Mouse (Mus musculus) stomach, embryonic 14.5 days (tissue): ENCODE results near the gene Rnf141. TPM values are rescaled to one million over a fixed set of nuclear protein-coding genes. Genes with fewer than 3 reads are reported as not detected.

ENCODE experiments used
- ATAC-seq: fragments of 200-750 bp; cut with Nextera tagmentation; 2 replicates; pipeline ENCODE4 v1.8.0; 2017; ENCODE audit warnings: low read depth, moderate TSS enrichment; ENCODE audit not compliant: insufficient number of reproducible peaks, insufficient read depth, low FRiP score
- H3K27ac ChIP-seq: fragments of 300-500 bp; sonication (generic); 2 replicates; pipeline ENCODE4 v1.5.1; 2014; ENCODE audit warnings: mild to moderate bottlenecking, low read length, moderate library complexity, mixed read lengths
- H3K27me3 ChIP-seq: fragments of 300-500 bp; sonication (generic); 2 replicates; pipeline ENCODE4 v1.6.1; 2014; ENCODE audit warnings: low read length, control low read depth, mixed read lengths; ENCODE audit not compliant: control insufficient read depth, insufficient read depth
- H3K36me3 ChIP-seq: fragments of 300-500 bp; sonication (generic); 2 replicates; pipeline ENCODE4 v1.6.1; 2014; ENCODE audit warnings: mild to moderate bottlenecking, control low read depth, low read length, moderate library complexity, mixed read lengths; ENCODE audit not compliant: control insufficient read depth, insufficient read depth
- H3K4me1 ChIP-seq: fragments of 300-500 bp; sonication (generic); 2 replicates; pipeline ENCODE4 v1.6.1; 2014; ENCODE audit warnings: low read length, control low read depth, mixed read lengths; ENCODE audit not compliant: control insufficient read depth, insufficient read depth
- H3K4me2 ChIP-seq: fragments of 300-500 bp; sonication (generic); replicated peaks from 2 replicates; pipeline ENCODE4 v1.6.1; 2014; ENCODE audit warnings: low read depth, low read length, control low read depth
- H3K4me3 ChIP-seq: fragments of 300-500 bp; sonication (generic); 2 replicates; pipeline ENCODE4 v1.5.1; 2014; ENCODE audit warnings: low read depth, low read length, control low read depth
- H3K9ac ChIP-seq: fragments of 300-500 bp; sonication (generic); replicated peaks from 2 replicates; pipeline ENCODE4 v1.6.1; 2014; ENCODE audit warnings: low read depth, mild to moderate bottlenecking, control low read depth, low read length, moderate library complexity, mixed read lengths
- H3K9me3 ChIP-seq: fragments of 300-500 bp; sonication (generic); 2 replicates; pipeline ENCODE4 v1.6.1; 2016; ENCODE audit warnings: low read depth, low read length, control low read depth; ENCODE audit not compliant: control insufficient read depth
- WGBS: fragments of 180-500 bp; shearing (Covaris S2); extraction: QIAGEN DNeasy Blood & Tissue Kit; methylation state at CpG from one replicate; pipeline ENCODE4 v1.1.7; 2014; 5-methylcytosine and 5-hydroxymethylcytosine counted together
- polyA plus RNA-seq: library from polyadenylated mRNA; unstranded; fragments of >200 nt; fragmentation: Nextera tagmentation; extraction: Ambion mirVana; gene quantifications from 2 replicates; pipeline ENCODE4 v1.2.1, GENCODE M21; 2014

Gene Rnf141
- polyA plus RNA-seq, 1 experiment from 2014 or later: 41.0 TPM

DNA sequence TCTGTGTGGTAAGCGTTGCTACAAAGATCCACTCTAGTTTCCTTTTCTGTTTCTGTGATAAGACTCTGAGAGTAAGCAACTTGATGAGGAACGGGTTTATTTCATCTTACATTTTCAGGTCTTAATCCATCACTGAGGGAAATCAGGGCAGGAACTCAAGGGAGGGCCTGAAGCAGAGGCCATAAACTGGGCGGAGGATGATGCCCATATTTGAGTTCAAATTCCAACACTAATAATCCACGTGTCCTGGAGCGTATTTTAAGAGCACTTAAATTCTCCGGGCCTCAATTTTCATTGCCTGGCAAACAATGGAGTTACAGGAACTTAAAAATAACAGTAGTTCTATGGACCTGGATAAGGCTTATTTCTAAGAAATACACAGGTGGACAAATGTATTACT is 21.3 kb upstream of the Rnf141 start:
- Histone ChIP-seq H3K27ac (no peak overlapping the region), H3K9ac (no peak overlapping the region), H3K4me2 (no peak overlapping the region), H3K27me3 (no peaks in the 10 kb centered on the region), H3K4me1 (0 out of 2 replicates have a peak, but pooled peaks cover 4% of the 10 kb centered on the region), H3K36me3 (0 out of 2 replicates have a peak, but pooled peaks cover 4% of the 10 kb centered on the region), H3K4me3 (no peak overlapping the region), H3K9me3 (no peaks in the 10 kb centered on the region)
- no peak for ATAC-seq
- 54% methylated on average over 6 of the region's 6 CpGs for WGBS

DNA sequence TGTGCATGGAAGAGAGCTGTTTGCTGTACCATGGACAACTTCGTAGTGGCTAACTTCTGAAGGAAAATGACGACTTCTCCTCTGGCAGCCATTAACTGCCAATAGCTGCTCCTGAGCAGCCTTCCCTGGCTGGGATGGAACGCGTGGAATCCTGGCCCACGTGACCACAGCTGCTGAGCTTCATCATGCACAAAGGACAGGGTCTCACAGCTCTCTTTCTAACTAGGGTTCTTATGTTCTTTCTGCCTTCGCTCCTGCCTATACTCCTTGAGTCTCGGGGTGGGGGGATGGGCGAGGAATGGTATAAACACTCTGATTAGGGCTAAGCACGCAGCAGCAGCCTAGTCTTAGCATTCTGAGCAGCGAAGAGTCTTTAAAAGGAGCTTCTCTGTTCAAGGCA is 20.8 kb upstream of the Rnf141 start:
- Histone ChIP-seq H3K9ac (no peak overlapping the region), H3K36me3 (0 out of 2 replicates have a peak, but pooled peaks cover 4% of the 10 kb centered on the region), H3K4me2 (no peak overlapping the region)

DNA sequence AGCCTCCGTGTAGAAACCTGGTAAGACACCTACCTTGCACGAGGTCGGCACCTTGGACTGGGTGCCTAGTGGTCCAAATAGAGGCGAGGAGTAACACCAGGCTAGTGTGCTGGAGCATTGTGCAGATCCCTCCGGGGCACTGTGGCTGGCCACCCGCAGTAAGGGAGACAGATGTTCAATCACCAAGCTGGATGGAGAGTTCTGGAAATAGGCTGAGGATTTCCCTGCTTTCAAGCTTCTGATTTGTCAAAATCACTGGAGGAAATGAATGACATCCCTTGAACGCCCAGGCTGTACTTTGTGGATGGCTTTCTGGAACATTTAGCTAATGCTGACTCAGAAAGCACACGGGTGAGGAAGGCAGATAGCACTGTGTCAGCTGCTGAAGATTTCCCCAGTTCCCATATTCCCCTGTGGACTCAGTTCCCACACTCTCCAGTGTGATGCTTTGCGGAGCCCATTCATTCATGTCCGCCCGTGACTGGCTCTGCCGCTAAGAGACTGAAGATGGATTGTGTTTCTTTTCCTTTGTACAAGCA is 18.6 kb upstream of the Rnf141 start, which contains the start of gene Lyve1:
Gene Lyve1 (minus strand): TSS at position 489 of the 539 bp plus-strand sequence.
- H3K9ac ChIP-seq: no peak within 1 kb of the TSS
- 62% methylated on average over 12 of the region's 12 CpGs for WGBS
- H3K4me3 ChIP-seq: no peak within 1 kb of the TSS

More for the DNA sequence above, 20.8 kb upstream of the Rnf141 start:
- no peaks in the 10 kb centered on the region for H3K9me3 ChIP-seq
- H3K27ac ChIP-seq: no peak overlapping the region
- no peaks in the 10 kb centered on the region for H3K27me3 ChIP-seq
- H3K4me3 ChIP-seq: no peak overlapping the region
- peak; percentile 25; the same call in 1 of the 2 replicates for ATAC-seq
- WGBS: 21% methylated on average over 10 of the region's 10 CpGs
- peaks cover 6% of the 10 kb centered on the region; the same call in 1 of the 2 replicates for H3K4me1 ChIP-seq

DNA sequence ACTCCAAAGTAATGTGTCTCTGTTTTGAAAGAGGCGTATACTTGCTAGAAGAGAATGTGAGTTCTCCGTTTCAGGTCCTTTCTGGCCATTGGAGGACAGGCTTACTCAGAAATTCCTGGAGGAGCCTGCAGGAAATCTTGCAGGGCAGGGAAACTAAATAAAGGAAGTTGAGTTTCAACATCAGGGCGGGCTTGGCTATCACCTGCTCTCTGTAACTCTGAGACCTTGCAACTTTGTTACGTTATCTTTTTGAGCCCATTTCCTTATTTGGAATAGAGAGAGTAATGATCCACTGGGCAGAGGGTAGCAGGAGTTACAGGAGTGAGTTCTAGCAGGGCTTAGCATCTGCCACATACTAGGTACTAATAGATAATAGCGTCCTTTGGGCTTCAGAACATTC is 15.9 kb upstream of the Rnf141 start:
- Histone ChIP-seq H3K36me3 (no peaks in the 10 kb centered on the region), H3K9me3 (no peaks in the 10 kb centered on the region), H3K4me1 (peaks cover 9% of the 10 kb centered on the region; the same call in 1 of the 2 replicates), H3K4me2 (no peak overlapping the region), H3K4me3 (no peak overlapping the region), H3K27ac (peak overlapping the region; percentile 34; the same call in 1 of the 2 replicates), H3K27me3 (no peaks in the 10 kb centered on the region), H3K9ac (no peak overlapping the region)
- no peak for ATAC-seq
- 27% methylated on average over 5 of the region's 5 CpGs for WGBS

More for the DNA sequence above, 18.6 kb upstream of the Rnf141 start, which contains the start of gene Lyve1:
- no peaks in the 10 kb centered on the region for H3K27me3 ChIP-seq
- no peak within 1 kb of the TSS for H3K4me2 ChIP-seq
- no peaks in the 10 kb centered on the region for H3K36me3 ChIP-seq
- H3K9me3 ChIP-seq: no peaks in the 10 kb centered on the region
- no peak for ATAC-seq
- no peak within 1 kb of the TSS for H3K27ac ChIP-seq
- peaks cover 10% of the 10 kb centered on the region; the same call in 1 of the 2 replicates for H3K4me1 ChIP-seq

DNA sequence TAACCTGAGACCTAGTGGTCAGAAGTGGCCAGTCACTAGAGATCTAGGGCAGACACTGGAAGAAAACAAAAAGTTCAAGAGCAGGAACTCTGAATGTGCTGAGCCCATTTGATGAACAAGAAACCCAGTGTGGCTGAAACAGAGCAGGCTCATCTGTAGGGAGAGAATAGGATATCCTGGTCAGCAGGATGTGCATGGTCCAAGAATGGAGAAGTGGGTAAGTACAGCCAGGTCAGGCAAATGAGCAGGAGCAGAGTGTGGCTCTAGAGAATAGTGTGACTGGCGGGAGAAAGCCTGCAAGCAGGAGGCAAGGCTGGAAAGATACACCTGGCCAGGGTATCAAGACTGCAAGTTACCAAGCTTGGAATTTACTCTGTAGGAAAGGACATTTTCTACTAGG is 11.3 kb upstream of the Rnf141 start:
- Histone ChIP-seq H3K4me2 (no peak overlapping the region), H3K9me3 (no peaks in the 10 kb centered on the region), H3K27ac (no peak overlapping the region), H3K4me3 (no peak overlapping the region), H3K36me3 (no peaks in the 10 kb centered on the region), H3K9ac (no peak overlapping the region), H3K27me3 (no peaks in the 10 kb centered on the region), H3K4me1 (peaks cover 18% of the 10 kb centered on the region; the same call in 1 of the 2 replicates)
- 68% methylated on average over 1 of the region's 1 CpGs for WGBS
- no peak for ATAC-seq

DNA sequence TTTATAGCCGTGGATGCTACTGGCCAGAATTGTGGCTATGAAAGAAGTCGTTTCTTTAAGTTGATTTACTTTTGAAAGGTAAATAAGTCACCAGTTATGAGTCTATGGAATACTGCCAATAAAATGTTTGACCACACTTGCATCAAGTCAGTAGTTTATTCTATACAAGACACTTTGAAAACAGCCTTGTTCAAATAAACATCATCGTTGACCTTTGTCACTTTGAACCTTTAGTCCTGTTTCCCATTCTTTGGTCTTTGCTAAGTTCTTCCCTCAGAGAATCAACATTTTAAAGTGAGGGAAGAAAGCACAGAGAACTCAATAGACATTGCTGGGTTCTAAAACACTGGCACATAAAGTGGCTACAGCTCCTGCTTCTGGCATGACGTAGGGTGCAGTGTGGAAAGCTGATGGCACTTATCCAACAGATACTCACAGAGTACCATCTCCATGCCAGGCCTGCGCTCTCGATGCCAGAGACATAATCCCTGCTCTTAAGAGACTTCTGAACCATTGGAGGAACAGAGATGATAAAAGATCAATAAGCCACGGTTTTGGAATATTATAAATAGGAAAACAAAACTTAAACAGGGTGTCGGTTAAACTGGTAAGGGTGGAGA is 10.8 kb upstream of the Rnf141 start:
- H3K4me2 ChIP-seq: no peak overlapping the region
- no peaks in the 10 kb centered on the region for H3K9me3 ChIP-seq
- H3K4me3 ChIP-seq: no peak overlapping the region
- ATAC-seq: no peak
- peaks cover 17% of the 10 kb centered on the region; the same call in 1 of the 2 replicates for H3K4me1 ChIP-seq
- WGBS: 69% methylated on average over 8 of the region's 8 CpGs
- H3K9ac ChIP-seq: no peak overlapping the region
- no peak overlapping the region for H3K27ac ChIP-seq
- no peaks in the 10 kb centered on the region for H3K36me3 ChIP-seq
- H3K27me3 ChIP-seq: no peaks in the 10 kb centered on the region

DNA sequence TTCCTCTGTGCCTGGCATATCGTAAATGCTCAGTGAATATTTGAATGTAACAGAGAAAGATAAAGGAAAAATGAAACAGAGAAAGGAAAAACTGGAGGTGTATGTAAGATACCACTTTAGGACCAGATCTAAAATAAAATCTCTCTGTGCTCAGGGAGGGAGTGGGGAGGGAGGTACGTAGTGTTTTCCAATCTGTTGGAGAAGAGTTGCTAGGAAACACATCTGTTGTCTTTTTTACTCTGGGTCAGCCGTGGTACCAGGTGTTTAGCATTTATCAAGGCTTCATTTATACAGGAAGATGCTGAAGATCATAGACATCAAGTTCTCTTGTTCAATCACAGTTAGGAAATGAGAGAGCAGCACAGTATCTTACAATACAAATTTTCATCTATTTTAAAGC is 10.3 kb upstream of the Rnf141 start:
- Histone ChIP-seq H3K4me3 (no peak overlapping the region), H3K9ac (no peak overlapping the region), H3K4me2 (no peak overlapping the region), H3K27me3 (no peaks in the 10 kb centered on the region), H3K36me3 (no peaks in the 10 kb centered on the region), H3K27ac (no peak overlapping the region), H3K4me1 (peaks cover 12% of the 10 kb centered on the region; the same call in 1 of the 2 replicates), H3K9me3 (no peaks in the 10 kb centered on the region)
- 47% methylated on average over 3 of the region's 3 CpGs for WGBS
- no peak for ATAC-seq

DNA sequence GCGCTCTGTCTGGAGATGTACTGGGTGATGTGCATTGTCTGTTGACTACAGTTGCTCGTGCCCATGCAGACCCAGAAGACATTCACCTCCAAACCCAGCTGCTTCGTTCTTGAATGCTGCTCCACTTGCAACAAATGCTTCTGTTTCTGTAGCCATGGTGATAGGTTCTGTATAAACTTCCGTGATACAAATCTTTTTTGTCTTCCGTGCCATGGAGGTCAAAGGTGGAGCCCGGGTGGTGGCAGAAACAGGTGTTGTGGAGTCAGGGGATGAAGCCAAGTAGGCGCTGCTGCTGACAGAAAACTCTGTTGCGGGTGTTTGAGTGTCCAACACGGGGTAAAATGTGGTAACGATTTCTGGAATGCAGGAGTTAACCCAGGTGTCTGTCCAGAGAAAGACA is 9.4 kb upstream of the Rnf141 start:
- Histone ChIP-seq H3K9ac (no peak overlapping the region), H3K4me3 (no peak overlapping the region), H3K4me1 (peaks cover 12% of the 10 kb centered on the region; the same call in 1 of the 2 replicates), H3K27me3 (no peaks in the 10 kb centered on the region), H3K9me3 (no peaks in the 10 kb centered on the region), H3K27ac (no peak overlapping the region), H3K36me3 (no peaks in the 10 kb centered on the region), H3K4me2 (no peak overlapping the region)
- WGBS: 35% methylated on average over 10 of the region's 10 CpGs
- ATAC-seq: no peak
